Mouse (Mus musculus) kidney, postnatal 25 days (tissue): ENCODE data around the gene Nfat5.

Source experiments
- DNase-seq, 2 experiments: peaks; one replicate each; pipeline ENCODE4 v3.0.0; 2021; ENCODE audit warnings: mixed read lengths in 2 of 2

The Nfat5 gene

GRCm38 (mm10) chr8:107292928-107293601 is at the start of gene Nfat5:
TSS of gene Nfat5 (plus strand) at chr8:107293470.
- peak; percentile 93 to 96 for DNase-seq

GRCm38 (mm10) chr8:107244218-107244617 is 49.1 kb upstream of the Nfat5 start:
- DNase-seq = no peak

GRCm38 (mm10) chr8:107248456-107248855 is 44.8 kb upstream of the Nfat5 start:
- DNase-seq = no peak

GRCm38 (mm10) chr8:107251481-107252104 is 41.7 kb upstream of the Nfat5 start:
- DNase-seq = no peak

- DNase-seq = peak; percentile 44 to 48
Observed at GRCm38 (mm10) chr8:107253121-107253520, 40.1 kb upstream of the Nfat5 start.

DNA sequence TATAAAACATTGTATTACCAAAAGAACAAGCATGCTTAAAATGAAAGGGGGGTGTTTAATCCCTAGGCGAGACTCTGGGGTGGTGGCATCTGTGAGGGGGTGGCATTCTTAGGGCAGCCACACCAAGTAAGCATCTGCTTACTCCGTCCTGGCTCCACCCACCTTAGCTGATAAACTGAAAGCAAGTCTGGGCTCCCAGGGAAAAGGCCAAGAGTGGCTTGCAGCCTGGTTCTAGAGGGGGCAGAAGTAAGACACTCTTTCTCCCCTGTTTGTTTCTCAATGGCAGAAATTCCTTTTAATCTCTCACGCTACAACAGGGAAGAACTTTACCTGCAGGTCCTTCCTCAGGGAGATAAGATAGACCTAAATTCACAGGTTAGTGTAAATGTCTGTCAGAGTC is 38.9 kb upstream of the Nfat5 start:
- DNase-seq = peak in 1 of 2 experiments; percentile 34

DNA sequence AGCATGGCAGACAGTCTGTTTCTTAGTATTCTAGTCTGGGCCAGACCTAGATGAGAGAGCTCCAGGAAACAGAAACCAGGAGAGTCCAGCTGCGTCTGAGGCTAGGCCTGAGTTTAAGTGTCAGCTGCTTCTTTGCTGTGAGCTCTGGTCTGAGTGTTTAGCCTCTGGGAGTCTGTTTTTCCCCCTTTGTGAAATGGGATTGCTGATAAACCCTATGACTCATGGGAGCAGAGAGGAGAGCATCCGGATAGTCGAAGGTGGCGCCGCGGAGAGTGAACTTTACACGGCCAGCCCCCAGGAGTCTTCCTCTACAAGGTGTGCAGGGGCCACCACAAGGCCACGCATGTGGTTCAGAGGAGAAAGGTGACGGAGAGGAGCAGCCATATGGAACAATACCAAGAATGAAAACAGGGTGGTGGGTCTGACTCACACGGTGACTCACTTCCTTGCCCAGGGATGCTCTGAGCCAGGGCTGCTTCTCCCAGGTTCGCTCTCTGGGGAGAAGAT is 38.3 kb upstream of the Nfat5 start:
- no peak for DNase-seq

- no peak for DNase-seq
Observed at GRCm38 (mm10) chr8:107257223-107257622, 36.0 kb upstream of the Nfat5 start.

DNA sequence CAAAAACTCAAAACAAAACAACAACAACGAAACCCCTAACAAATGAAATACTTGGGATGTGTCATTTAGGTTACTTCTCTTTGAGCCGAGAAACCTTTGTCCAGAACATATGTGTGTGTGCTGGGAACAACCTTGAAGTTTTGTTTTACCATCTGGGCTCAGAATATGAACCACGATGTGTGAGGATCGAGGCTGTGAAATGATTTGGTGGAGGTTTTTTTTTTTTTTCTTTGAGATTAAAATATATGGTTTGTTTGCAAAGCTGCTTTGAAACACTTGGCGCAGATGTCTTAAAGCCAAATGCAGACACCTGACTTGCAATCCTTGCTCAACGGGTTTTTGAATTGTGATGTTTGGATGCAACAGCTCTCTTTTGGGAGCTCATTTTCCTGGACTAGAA is 33.1 kb upstream of the Nfat5 start:
- no peak for DNase-seq

DNA sequence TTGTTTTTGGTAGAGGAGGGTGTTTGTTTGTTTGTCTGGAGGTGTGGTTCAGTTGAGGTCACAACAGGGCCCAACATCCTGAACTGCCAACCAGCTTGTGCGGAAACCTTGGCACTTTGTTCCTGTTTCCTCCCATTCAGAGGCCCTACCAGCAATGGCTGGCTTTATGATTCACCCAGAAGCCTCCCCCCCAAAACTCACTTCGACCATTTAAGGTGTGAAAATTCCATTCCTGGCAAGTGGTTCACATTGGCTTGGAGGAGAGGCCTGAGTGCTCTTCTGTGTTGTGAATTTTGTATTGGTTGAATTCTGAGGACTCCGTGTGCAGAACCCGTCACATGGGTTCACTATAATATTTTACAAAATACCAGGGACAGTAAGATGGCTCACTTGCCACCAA is 32.1 kb upstream of the Nfat5 start:
- no peak for DNase-seq

DNA sequence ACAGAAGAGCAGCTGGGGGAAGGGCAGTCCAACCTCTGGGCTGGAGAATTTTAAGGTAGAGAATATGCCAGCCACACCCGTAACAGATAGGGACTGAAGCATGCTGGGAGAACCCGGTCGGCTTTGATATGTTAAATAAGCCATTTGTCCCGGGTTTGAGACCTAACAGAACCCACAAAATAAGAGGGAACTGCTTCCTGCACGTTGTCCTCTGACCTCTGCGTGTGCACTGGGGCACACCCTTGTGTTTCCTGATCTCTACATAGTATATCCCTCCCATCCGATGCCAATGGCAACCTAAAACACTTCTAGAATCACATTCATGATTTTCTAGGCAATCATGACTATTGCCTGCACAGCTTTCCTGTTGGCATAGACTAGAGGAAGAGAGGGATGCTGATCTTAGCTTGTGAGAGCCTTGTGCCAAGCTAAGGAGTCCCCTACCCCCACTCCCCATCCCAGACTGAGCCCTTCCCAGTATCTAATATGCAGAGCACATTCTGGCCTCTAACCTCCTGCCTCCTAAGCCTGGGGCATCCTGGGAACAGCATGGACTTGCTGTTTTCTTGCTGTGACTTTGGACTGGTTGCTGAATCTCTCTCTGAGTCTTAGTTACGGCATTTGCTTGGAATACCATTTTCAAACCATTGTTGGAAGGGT is 31.1 kb upstream of the Nfat5 start:
- no peak for DNase-seq

DNA sequence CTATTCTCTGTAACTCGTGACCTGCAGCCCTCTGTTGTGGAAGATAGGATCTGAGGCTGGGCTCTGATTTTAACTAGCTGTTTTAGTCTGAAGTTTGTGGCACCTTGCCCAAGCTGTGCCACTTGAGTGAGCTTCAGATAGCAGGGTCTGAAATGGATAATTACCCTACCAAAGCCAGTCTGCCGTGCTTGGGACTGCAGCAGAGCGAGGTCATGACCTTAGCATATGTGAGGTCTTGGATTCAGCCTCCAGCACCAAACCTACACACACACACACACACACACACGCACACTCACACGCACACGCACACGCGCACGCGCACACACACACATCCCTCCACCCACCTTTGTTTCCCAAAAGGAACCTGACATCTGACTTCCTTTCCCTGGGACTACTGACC is 27.5 kb upstream of the Nfat5 start:
- peak; percentile 74 to 76 for DNase-seq

DNA sequence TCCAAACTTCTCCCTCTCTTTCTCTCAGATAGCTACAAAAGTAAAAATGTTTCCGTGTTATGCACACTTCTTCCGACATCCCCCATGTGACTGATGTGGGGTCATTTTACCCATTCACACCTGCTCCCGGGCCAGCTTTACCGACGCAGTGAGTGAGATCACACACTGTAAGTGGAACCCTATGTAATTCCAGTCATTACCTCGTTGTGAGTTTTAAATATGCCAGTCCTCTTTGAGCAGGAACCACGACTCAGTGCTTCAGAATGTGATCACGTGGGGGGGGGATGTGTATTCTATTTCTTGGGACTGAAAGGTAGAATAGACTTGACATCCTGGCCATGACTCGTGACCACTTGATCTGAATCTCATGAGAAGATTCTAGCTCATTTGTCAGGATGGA is 24.8 kb upstream of the Nfat5 start:
- no peak for DNase-seq

GRCm38 (mm10) chr8:107269191-107269590 is 24.1 kb upstream of the Nfat5 start:
- DNase-seq = no peak

- DNase-seq = no peak
Observed at GRCm38 (mm10) chr8:107269617-107270139, 23.6 kb upstream of the Nfat5 start.

- DNase-seq = no peak
Observed at GRCm38 (mm10) chr8:107270287-107270686, 23.0 kb upstream of the Nfat5 start.

DNA sequence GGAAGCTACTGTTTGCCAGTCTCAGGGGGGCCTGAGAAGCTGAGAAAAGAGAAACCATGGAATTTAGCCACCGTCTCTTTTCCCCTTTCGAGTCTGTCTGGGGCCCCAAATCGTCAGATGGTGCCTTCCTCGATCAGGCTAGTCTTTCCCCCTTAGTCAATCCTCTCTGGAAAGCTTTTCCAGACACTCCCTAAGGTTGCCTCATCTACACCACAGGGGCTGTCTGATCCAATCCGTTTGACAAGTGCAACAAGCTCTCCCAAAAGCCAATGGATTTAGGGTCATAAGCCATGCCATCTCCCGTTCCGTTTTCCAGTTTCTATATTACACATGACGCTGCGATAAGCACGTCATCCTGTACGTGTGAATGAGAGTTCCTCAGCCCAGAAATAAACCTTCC is 22.5 kb upstream of the Nfat5 start:
- DNase-seq = no peak

- DNase-seq = no peak
Observed at GRCm38 (mm10) chr8:107277323-107277883, 15.9 kb upstream of the Nfat5 start.

GRCm38 (mm10) chr8:107278571-107278970 is 14.7 kb upstream of the Nfat5 start:
- DNase-seq = no peak

GRCm38 (mm10) chr8:107286686-107287085 is 6.6 kb upstream of the Nfat5 start:
- DNase-seq = no peak

- DNase-seq = no peak
Observed at GRCm38 (mm10) chr8:107287522-107287921, 5.7 kb upstream of the Nfat5 start.

DNA sequence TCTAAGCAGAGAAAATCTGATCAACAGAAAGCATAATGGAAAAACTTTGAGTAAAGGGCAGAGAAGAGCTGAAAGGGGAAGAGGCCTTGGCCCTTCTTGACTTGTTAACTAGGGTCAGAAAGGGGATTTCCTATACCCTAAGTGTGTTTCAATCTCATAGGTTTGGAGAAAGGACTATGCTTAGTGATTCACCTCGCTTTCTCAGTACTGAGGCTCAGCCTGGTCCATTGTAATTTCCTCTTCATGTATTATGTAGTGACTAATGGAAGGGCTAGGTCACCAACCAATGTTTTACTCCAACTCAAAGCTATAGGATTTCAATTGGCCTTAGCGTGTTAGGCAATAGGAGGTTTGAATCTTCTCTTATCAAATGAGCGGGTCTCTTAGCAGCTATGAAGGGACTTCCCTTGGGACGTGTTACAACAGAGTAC is 2.1 kb upstream of the Nfat5 start:
- DNase-seq = no peak
